Mouse (Mus musculus) adrenal gland, adult 2 months (tissue): ENCODE data around the gene Pkhd1. TPM values are rescaled to one million over a fixed set of nuclear protein-coding genes. Genes with fewer than 3 reads are reported as not detected.
"Not testable (repeated sequence)": the region's sequence is repeated elsewhere in the genome, so short reads cannot be mapped to it uniquely, and the experiment has no call there.

Experiments
- DNase-seq: peaks from one replicate; pipeline ENCODE4 v3.0.0; 2021
- polyA plus RNA-seq: library from polyadenylated mRNA; depleted of rRNA; stranded (reverse); fragments of >200 nt; gene quantifications from 2 replicates; pipeline ENCODE4 v1.2.3, GENCODE M21; 2012
- total RNA-seq, 2 experiments: library from RNA; stranded (reverse); gene quantifications; 2 replicates each; pipeline ENCODE4 v1.2.3; 2021

Gene Pkhd1
- total and polyA plus RNA-seq, 3 experiments = 0.03 to 0.17 TPM; not detected in 1

GRCm38 (mm10) chr1:20486087-20486486, 131.8 kb downstream of the Pkhd1 start:
- no peak for DNase-seq

- DNase-seq = no peak
These were observed 136.0 kb downstream of the Pkhd1 start for GRCm38 (mm10) chr1:20481843-20482242.

- no peak for DNase-seq
These were observed 139.2 kb downstream of the Pkhd1 start for GRCm38 (mm10) chr1:20478695-20479094.

- DNase-seq = no peak
These were observed 139.6 kb downstream of the Pkhd1 start for GRCm38 (mm10) chr1:20478266-20478659.

- DNase-seq = peak; percentile 6
These were observed 140.2 kb downstream of the Pkhd1 start for GRCm38 (mm10) chr1:20477561-20478265.

GRCm38 (mm10) chr1:20470770-20471169, 147.1 kb downstream of the Pkhd1 start:
- no peak for DNase-seq

GRCm38 (mm10) chr1:20470317-20470716, 147.5 kb downstream of the Pkhd1 start:
- no peak for DNase-seq

GRCm38 (mm10) chr1:20466481-20466880, 151.4 kb downstream of the Pkhd1 start:
- no peak for DNase-seq

GRCm38 (mm10) chr1:20454621-20455020, 163.2 kb downstream of the Pkhd1 start:
- no peak for DNase-seq

GRCm38 (mm10) chr1:20450074-20450473, 167.8 kb downstream of the Pkhd1 start:
- no peak for DNase-seq

GRCm38 (mm10) chr1:20432026-20432425, 185.8 kb downstream of the Pkhd1 start:
- not testable (repeated sequence) for DNase-seq

- no peak for DNase-seq
These were observed 188.8 kb downstream of the Pkhd1 start for GRCm38 (mm10) chr1:20429056-20429394.

- DNase-seq = no peak
These were observed 189.4 kb downstream of the Pkhd1 start for GRCm38 (mm10) chr1:20428370-20429055.

- DNase-seq = no peak
These were observed 208.4 kb downstream of the Pkhd1 start for GRCm38 (mm10) chr1:20409411-20409967.

- DNase-seq = no peak
These were observed 219.5 kb downstream of the Pkhd1 start for GRCm38 (mm10) chr1:20398319-20398718.

- DNase-seq = no peak
These were observed 253.4 kb downstream of the Pkhd1 start for GRCm38 (mm10) chr1:20364437-20364836.

GRCm38 (mm10) chr1:20344651-20345050, 273.2 kb downstream of the Pkhd1 start:
- no peak for DNase-seq

- peak; percentile 5 for DNase-seq
These were observed 306.4 kb downstream of the Pkhd1 start for GRCm38 (mm10) chr1:20311485-20311884.

- no peak for DNase-seq
These were observed 306.9 kb downstream of the Pkhd1 start for GRCm38 (mm10) chr1:20310925-20311324.

GRCm38 (mm10) chr1:20306116-20306515, 311.7 kb downstream of the Pkhd1 start:
- no peak for DNase-seq

- no peak for DNase-seq
These were observed 314.8 kb downstream of the Pkhd1 start for GRCm38 (mm10) chr1:20302943-20303578.

GRCm38 (mm10) chr1:20302187-20302942, 315.5 kb downstream of the Pkhd1 start:
- DNase-seq = no peak
